Mouse (Mus musculus): ENCODE measurements around the gene St6galnac3.

St6galnac3 gene

GRCm38 (mm10) chr3:153645803-153646202, 79.2 kb downstream of the St6galnac3 start:
- DNase-seq = no peak

- peak; percentile 80 for DNase-seq
Observed at GRCm38 (mm10) chr3:153643822-153644519, 81.0 kb downstream of the St6galnac3 start.

GRCm38 (mm10) chr3:153642826-153643225, 82.1 kb downstream of the St6galnac3 start:
- DNase-seq = peak; percentile 24

- DNase-seq = no peak
Observed at GRCm38 (mm10) chr3:153641805-153642204, 83.2 kb downstream of the St6galnac3 start.

- DNase-seq = no peak
Observed at GRCm38 (mm10) chr3:153637336-153637735, 87.6 kb downstream of the St6galnac3 start.

GRCm38 (mm10) chr3:153636804-153637153, 88.2 kb downstream of the St6galnac3 start:
- no peak for DNase-seq

- DNase-seq = no peak
Observed at GRCm38 (mm10) chr3:153636094-153636803, 88.7 kb downstream of the St6galnac3 start.

- no peak for DNase-seq
Observed at GRCm38 (mm10) chr3:153631988-153632672, 92.8 kb downstream of the St6galnac3 start.

- DNase-seq = no peak
Observed at GRCm38 (mm10) chr3:153626237-153626636, 98.7 kb downstream of the St6galnac3 start.

- peak; percentile 67 for DNase-seq
Observed at GRCm38 (mm10) chr3:153618976-153619375, 106.0 kb downstream of the St6galnac3 start.

GRCm38 (mm10) chr3:153616849-153617248, 108.1 kb downstream of the St6galnac3 start:
- no peak for DNase-seq

- DNase-seq = no peak
Observed at GRCm38 (mm10) chr3:153610239-153610638, 114.7 kb downstream of the St6galnac3 start.

GRCm38 (mm10) chr3:153606331-153606730, 118.6 kb downstream of the St6galnac3 start:
- no peak for DNase-seq

GRCm38 (mm10) chr3:153605767-153606098, 119.2 kb downstream of the St6galnac3 start:
- DNase-seq = no peak

- no peak for DNase-seq
Observed at GRCm38 (mm10) chr3:153605089-153605766, 119.7 kb downstream of the St6galnac3 start.

- no peak for DNase-seq
Observed at GRCm38 (mm10) chr3:153599179-153599578, 125.8 kb downstream of the St6galnac3 start.

GRCm38 (mm10) chr3:153598631-153599030, 126.3 kb downstream of the St6galnac3 start:
- DNase-seq = no peak

GRCm38 (mm10) chr3:153594531-153594930, 130.4 kb downstream of the St6galnac3 start:
- no peak for DNase-seq

GRCm38 (mm10) chr3:153593978-153594377, 131.0 kb downstream of the St6galnac3 start:
- DNase-seq = no peak

GRCm38 (mm10) chr3:153593103-153593502, 131.9 kb downstream of the St6galnac3 start:
- DNase-seq = no peak

GRCm38 (mm10) chr3:153587594-153587993, 137.4 kb downstream of the St6galnac3 start:
- DNase-seq = no peak

- DNase-seq = no peak
Observed at GRCm38 (mm10) chr3:153584836-153585235, 140.1 kb downstream of the St6galnac3 start.

- no peak for DNase-seq
Observed at GRCm38 (mm10) chr3:153582065-153582464, 142.9 kb downstream of the St6galnac3 start.

Measured in kidney, adult 11 months (tissue).